Mouse (Mus musculus): ENCODE results near the gene Phf2. TPM values are rescaled to one million over a fixed set of nuclear protein-coding genes. Genes with fewer than 3 reads are reported as not detected.

Phf2 gene
- polyA plus RNA-seq, 1 experiment from 2014 or later: 5.3 TPM

DNA sequence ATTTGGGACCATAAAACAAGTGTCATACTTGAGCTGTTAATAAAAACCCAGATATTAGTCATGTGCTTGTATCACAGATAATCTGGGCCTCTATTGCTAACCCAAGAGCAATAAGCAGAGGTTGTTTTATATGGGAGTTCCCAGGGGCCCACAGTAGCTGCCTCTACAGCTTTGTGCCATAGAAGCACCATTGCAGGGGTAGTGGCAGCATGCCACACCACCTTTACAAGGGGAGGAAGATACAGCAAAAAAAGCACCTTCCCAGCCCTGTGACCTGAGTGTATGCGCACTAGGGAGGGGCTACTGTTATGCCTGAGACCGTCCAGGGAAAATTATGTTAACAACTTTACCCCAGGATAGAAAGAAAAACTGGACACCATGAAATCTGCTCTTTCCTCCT is 34.5 kb upstream of the Phf2 start:
- H3K9ac ChIP-seq (ENCODE audit: low read depth, low read length): no peak overlapping the region
- H3K4me3 ChIP-seq (replicated peaks; ENCODE audit: low read depth, low read length): no peak overlapping the region
- H3K36me3 ChIP-seq (ENCODE audit: insufficient read depth, low read length): peaks cover 60% of the 10 kb centered on the region
- no peak for ATAC-seq (replicated peaks; ENCODE audit: low FRiP score, low read depth)
- H3K9me3 ChIP-seq (replicated peaks; ENCODE audit: low read length): no peaks in the 10 kb centered on the region
- no peak overlapping the region for H3K27ac ChIP-seq
- no peak overlapping the region for H3K4me2 ChIP-seq (ENCODE audit: low read length)
- H3K4me1 ChIP-seq (replicated peaks; ENCODE audit: insufficient read depth, low read length): no peaks in the 10 kb centered on the region
- 85% methylated on average over 2 of the region's 2 CpGs for WGBS
- TF ChIP-seq CTCF (IDR thresholded peaks at IDR 0.05; ENCODE audit: low read depth): no peak
- no peaks in the 10 kb centered on the region for H3K27me3 ChIP-seq (ENCODE audit: insufficient read depth, low read length)
- no peak for DNase-seq (ENCODE audit: low spot score)

GRCm38 (mm10) chr13:48895376-48895775 is 24.5 kb upstream of the Phf2 start:
- 94% methylated on average over 5 of the region's 5 CpGs for WGBS
- ATAC-seq (replicated peaks; ENCODE audit: low FRiP score, low read depth) (no peak), DNase-seq (ENCODE audit: low spot score) (no peak)
- no peak overlapping the region for H3K4me3 ChIP-seq (replicated peaks; ENCODE audit: low read depth, low read length)
- H3K27ac ChIP-seq: no peak overlapping the region
- H3K27me3 ChIP-seq (ENCODE audit: insufficient read depth, low read length): no peaks in the 10 kb centered on the region
- no peak for TF ChIP-seq CTCF (IDR thresholded peaks at IDR 0.05; ENCODE audit: low read depth)
- no peak overlapping the region for H3K4me2 ChIP-seq (ENCODE audit: low read length)
- H3K36me3 ChIP-seq (ENCODE audit: insufficient read depth, low read length): peaks cover 42% of the 10 kb centered on the region
- H3K4me1 ChIP-seq (replicated peaks; ENCODE audit: insufficient read depth, low read length): no peaks in the 10 kb centered on the region
- H3K9me3 ChIP-seq (replicated peaks; ENCODE audit: low read length): no peaks in the 10 kb centered on the region
- H3K9ac ChIP-seq (ENCODE audit: low read depth, low read length): no peak overlapping the region

- Histone ChIP-seq H3K4me1 (replicated peaks; ENCODE audit: insufficient read depth, low read length) (no peaks in the 10 kb centered on the region), H3K9ac (ENCODE audit: low read depth, low read length) (no peak overlapping the region), H3K27ac (0 out of 2 replicates have a peak overlapping the region, but pooled peaks have one; percentile 31), H3K9me3 (replicated peaks; ENCODE audit: low read length) (no peaks in the 10 kb centered on the region), H3K36me3 (ENCODE audit: insufficient read depth, low read length) (peaks cover 51% of the 10 kb centered on the region), H3K4me3 (replicated peaks; ENCODE audit: low read depth, low read length) (no peak overlapping the region), H3K4me2 (ENCODE audit: low read length) (no peak overlapping the region), H3K27me3 (ENCODE audit: insufficient read depth, low read length) (no peaks in the 10 kb centered on the region)
- ATAC-seq (replicated peaks; ENCODE audit: low FRiP score, low read depth) (no peak), DNase-seq (ENCODE audit: low spot score) (peak; percentile 14)
- WGBS: 79% methylated on average over 4 of the region's 4 CpGs
- no peak for TF ChIP-seq CTCF (IDR thresholded peaks at IDR 0.05; ENCODE audit: low read depth)
Measured at GRCm38 (mm10) chr13:48890260-48890960, 19.5 kb upstream of the Phf2 start.

- peak; percentile 98 for ATAC-seq (replicated peaks; ENCODE audit: low FRiP score, low read depth)
- TF ChIP-seq CTCF (IDR thresholded peaks at IDR 0.05; ENCODE audit: low read depth): no peak
Measured at GRCm38 (mm10) chr13:48878534-48878933, 7.6 kb upstream of the Phf2 start.

GRCm38 (mm10) chr13:48877805-48878204 is 6.9 kb upstream of the Phf2 start:
- Histone ChIP-seq H3K9ac (ENCODE audit: low read depth, low read length) (peak overlapping the region; percentile 63), H3K9me3 (replicated peaks; ENCODE audit: low read length) (no peaks in the 10 kb centered on the region), H3K4me2 (ENCODE audit: low read length) (peak overlapping the region; percentile 52; the same call in 1 of the 2 replicates), H3K36me3 (ENCODE audit: insufficient read depth, low read length) (peaks cover 18% of the 10 kb centered on the region), H3K27me3 (ENCODE audit: insufficient read depth, low read length) (no peaks in the 10 kb centered on the region), H3K4me1 (replicated peaks; ENCODE audit: insufficient read depth, low read length) (peaks cover 3% of the 10 kb centered on the region; the same call in 1 of the 2 replicates), H3K27ac (peak overlapping the region; percentile 81), H3K4me3 (replicated peaks; ENCODE audit: low read depth, low read length) (no peak overlapping the region)
- ATAC-seq (replicated peaks; ENCODE audit: low FRiP score, low read depth) (no peak), DNase-seq (ENCODE audit: low spot score) (no peak)
- no peak for TF ChIP-seq CTCF (IDR thresholded peaks at IDR 0.05; ENCODE audit: low read depth)

More at GRCm38 (mm10) chr13:48878534-48878933, 7.6 kb upstream of the Phf2 start:
- peak overlapping the region; percentile 63 for H3K9ac ChIP-seq (ENCODE audit: low read depth, low read length)
- H3K27me3 ChIP-seq (ENCODE audit: insufficient read depth, low read length): no peaks in the 10 kb centered on the region
- H3K27ac ChIP-seq: peak overlapping the region; percentile 81
- peaks cover 21% of the 10 kb centered on the region for H3K36me3 ChIP-seq (ENCODE audit: insufficient read depth, low read length)
- peaks cover 3% of the 10 kb centered on the region; the same call in 1 of the 2 replicates for H3K4me1 ChIP-seq (replicated peaks; ENCODE audit: insufficient read depth, low read length)
- peak overlapping the region; percentile 13 for H3K4me3 ChIP-seq (replicated peaks; ENCODE audit: low read depth, low read length)
- H3K9me3 ChIP-seq (replicated peaks; ENCODE audit: low read length): no peaks in the 10 kb centered on the region
- H3K4me2 ChIP-seq (ENCODE audit: low read length): peak overlapping the region; percentile 52
- WGBS: under 1% methylated on average over 36 of the region's 36 CpGs
- DNase-seq (ENCODE audit: low spot score): peak; percentile 98

DNA sequence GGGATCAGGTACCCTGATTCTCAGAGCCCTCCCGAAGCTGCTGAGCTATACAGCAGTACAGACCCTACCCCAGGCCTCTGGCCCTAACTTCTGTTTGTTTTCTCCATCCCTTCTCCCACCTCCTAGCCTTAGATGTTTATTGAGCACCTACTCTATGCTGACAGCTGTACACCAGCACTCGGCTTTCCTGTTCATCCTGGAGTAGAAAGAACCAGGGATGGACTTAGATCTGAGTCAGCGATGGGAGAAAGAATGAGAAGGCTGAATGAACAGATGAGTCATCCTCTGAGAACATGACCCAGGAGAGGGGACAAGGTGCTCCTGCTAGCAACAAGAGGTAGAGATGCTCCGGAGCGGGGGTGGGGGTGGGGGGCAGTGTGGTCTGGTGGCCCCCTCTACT is 1.8 kb upstream of the Phf2 start:
- WGBS: 69% methylated on average over 5 of the region's 5 CpGs
- Histone ChIP-seq H3K9ac (ENCODE audit: low read depth, low read length) (no peak overlapping the region), H3K4me1 (replicated peaks; ENCODE audit: insufficient read depth, low read length) (peaks cover 21% of the 10 kb centered on the region), H3K4me3 (replicated peaks; ENCODE audit: low read depth, low read length) (no peak overlapping the region), H3K36me3 (ENCODE audit: insufficient read depth, low read length) (no peaks in the 10 kb centered on the region), H3K27ac (no peak overlapping the region), H3K4me2 (ENCODE audit: low read length) (no peak overlapping the region), H3K9me3 (replicated peaks; ENCODE audit: low read length) (no peaks in the 10 kb centered on the region), H3K27me3 (ENCODE audit: insufficient read depth, low read length) (no peaks in the 10 kb centered on the region)
- no peak for DNase-seq (ENCODE audit: low spot score)
- TF ChIP-seq CTCF (IDR thresholded peaks at IDR 0.05; ENCODE audit: low read depth): no peak
- no peak; the same call in 1 of the 2 replicates for ATAC-seq (replicated peaks; ENCODE audit: low FRiP score, low read depth)

Data from kidney, postnatal 0 days (tissue).